Mouse (Mus musculus) lung, postnatal 36 days (tissue): ENCODE data around the gene Adgrg4.

Experiments
- DNase-seq: peaks from one replicate; pipeline ENCODE4 v3.0.0; 2022; ENCODE audit warnings: mixed read lengths

The Adgrg4 gene

DNA sequence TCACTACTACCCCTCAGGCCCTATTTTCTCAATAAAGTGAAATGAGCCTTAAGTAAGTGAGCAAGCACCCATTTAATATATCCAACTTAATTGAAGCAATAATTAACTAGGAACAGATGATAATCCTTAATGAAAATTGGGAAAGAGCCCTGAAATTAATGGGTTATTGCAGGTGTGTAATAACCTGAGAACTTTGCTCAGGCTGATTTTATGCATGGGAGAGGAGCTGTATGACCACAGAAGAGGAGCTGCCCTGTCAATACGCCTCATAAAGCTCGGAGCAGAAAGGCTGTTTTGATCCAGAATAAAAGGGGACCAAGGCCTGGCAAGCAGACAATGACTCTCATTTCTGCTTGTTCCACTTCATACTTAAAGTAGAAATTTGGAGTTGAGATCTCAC is at the start of gene Adgrg4:
TSS of gene Adgrg4 (plus strand) at position 301 of the 400 bp plus-strand sequence.
- no peak for DNase-seq

- DNase-seq, result peak; percentile 11
Measured at GRCm38 (mm10) chrX:56821765-56822603, 48.0 kb upstream of the Adgrg4 start, which contains the start of gene Map7d3. Map7d3 (minus strand) TSS chrX:56822326.

DNA sequence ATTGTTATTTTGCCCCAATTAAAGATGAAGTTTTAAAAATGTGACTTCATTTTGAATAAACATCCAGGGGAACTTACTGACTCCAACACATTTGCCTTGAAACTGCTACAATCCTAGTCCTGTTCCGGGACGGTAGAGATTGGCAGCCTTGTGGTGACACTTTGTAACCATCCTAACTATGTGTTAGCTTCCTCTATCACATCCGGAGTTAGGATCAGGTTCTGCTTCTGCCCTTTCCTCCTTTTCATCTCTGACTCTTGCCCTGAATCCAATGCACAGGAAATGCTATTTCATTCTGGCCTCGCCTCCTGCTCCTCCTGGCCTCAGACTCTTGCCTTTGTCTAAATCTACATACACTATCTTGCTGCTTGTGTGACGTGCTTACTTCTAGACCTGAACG is 42.5 kb upstream of the Adgrg4 start:
- peak; percentile 11 for DNase-seq

DNA sequence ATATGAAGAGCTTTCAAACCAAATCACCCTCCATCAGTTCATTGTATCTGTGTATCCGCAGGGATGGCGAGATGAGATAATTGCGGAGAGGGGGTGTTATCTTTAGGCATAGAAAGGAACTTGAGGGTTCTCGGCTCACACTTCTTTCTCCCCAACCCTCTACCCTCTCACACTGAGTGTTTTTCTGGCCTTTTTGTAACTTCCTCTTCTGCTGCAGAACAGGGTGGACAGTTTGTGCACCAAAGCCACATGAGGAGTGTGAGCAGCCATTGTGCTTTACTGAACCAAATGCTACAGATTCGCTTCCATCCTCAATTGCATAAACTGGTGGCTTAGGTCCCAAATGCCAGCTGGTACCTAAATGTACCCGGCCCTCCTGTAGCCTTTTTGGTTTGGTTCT is 34.1 kb upstream of the Adgrg4 start:
- no peak for DNase-seq

DNA sequence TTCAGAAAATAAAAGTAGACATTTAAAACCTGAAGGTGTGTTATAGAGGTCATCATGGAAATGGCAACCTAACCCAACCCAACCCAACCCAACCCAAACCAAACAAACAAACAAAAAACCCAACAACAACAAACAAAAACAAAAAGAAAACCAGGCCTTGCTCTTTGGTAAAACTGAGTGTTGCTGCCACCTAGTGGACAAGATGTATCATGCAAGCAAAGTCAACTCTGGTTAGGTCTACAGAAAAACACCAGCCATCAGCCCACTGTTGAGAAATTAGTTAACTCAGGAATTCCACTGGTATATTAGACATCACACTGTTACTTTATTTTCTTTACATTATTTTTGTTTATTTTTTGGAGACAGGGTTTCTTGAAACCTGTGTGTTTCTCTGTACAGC is 30.6 kb upstream of the Adgrg4 start:
- DNase-seq, result peak; percentile 53

GRCm38 (mm10) chrX:56841255-56841654 is 28.7 kb upstream of the Adgrg4 start:
- no peak for DNase-seq

DNA sequence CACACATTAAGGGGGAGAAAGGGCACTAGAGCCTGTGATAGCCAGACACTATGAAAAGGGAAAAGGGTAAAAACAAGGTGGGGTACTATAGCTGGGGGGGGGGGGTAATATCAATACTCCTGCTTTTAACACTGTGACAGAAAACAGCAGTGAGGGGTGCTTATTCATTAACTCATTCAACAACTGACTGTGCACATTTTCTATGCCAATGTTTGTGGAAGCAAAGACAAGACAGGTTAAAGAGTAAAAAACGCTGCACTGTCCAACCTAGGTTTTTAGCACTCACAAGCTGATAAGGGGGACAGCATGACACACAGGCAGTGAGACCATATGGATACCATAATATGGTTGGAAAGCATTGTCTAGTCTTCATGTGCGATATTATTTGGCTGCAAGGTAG is 142.9 kb downstream of the Adgrg4 start:
- DNase-seq, result no peak

DNA sequence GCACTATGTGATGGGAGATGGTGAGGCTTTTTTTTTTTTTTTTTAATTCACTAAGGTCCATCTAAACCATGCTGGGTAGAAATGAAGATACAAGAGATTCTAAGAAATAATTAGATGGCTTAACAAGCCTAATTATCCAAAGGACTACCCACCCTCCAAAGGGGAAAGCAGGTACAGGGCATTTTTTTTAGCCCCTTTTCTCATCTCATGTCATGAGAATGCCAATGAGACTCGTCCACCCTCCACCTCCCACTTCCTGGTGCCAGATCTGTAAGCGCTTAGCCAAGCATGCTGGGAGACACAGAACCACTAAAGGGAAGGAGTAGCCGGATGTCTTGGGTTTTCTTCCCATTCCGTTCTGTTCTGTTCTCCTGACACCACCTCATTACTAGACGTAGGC is 172.8 kb downstream of the Adgrg4 start, which contains the start of gene Brs3:
TSS of gene Brs3 (plus strand) at position 301 of the 400 bp plus-strand sequence.
- DNase-seq, result no peak

DNA sequence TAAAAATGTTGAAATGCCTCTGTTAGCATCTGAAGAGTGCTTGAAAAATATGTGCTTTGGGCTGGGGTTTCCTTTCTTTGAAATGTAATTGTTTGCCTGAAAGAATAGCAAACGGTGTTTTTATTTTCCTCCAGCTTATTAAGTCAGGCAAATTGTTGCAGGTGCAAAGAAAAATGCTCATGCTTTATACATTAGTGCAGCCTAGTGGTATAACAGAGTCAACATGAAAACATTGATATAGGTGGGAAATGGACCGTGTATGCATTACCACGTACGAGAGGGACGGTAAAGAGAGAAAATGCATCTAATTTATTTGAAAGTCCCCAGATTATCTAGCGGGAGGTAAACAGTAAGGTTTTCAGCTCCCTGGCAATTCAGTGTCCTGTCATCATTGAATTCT is 173.9 kb downstream of the Adgrg4 start:
- no peak for DNase-seq
